Mouse (Mus musculus): ENCODE results near the gene Vps35l. TPM values are rescaled to one million over a fixed set of nuclear protein-coding genes. Genes with fewer than 3 reads are reported as not detected.

Gene Vps35l
- total RNA-seq, 1 experiment from 2014 or later: 76.6 TPM

DNA sequence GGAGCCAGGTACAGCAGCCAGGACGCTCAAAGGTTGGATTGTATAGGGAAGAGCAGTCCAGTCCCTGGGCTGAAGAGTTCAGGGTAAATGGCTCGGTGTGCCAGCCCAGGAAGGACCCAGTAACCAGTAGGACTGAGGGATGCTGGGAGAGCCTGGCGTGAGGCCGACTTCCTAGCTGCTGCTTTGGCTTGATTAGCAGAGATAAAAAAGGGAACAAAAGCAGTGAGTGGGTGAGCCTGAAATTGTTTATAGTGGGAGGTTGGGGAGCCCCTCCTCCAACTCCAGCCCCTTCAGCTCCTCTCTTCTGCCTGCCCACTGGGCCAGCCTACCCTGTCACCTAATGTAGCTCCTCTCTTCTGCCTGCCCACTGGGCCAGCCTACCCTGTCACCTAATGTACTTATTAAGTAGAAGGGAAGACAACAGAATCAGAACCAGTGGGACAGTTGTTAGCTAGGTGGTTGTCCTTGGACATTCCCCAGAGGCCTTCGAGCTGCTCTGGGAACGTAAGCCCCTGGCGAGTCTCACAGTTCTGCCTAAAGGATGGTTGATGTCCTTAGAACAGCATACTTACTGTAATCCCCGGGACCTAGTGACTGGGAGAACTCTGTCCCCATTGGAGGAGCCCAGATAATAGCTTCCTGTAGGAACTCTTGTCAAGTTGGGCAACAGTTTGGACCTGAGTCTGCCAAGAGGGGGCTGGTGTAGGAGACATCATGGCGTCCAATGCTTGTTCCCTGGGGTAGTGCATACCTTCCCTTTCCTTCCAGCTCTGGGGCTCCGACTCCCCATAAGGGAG is 37.8 kb downstream of the Vps35l start:
- no peak for DNase-seq

- no peak for DNase-seq
Measured at GRCm38 (mm10) chr7:118778561-118778960, 38.5 kb downstream of the Vps35l start.

- DNase-seq: no peak
Measured at GRCm38 (mm10) chr7:118783305-118784001, 43.4 kb downstream of the Vps35l start.

DNA sequence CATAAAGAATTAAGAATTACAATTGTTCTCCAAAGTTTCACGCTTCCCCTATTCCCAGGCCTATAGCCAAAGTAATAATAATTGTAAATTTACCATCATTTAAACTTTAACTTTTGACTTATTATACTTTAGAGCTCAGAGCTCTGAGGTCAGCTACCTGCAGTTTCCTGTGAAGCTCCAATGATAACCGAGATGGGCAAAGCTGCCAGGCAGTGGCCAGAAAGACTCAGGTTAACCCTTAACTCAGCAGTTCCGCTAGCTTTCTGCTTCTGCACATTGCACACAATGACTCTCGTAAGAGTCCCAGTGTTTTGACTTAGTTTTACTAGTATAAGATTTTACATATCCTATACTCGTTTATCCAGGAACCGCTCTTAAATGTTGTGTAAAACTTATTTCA is 46.1 kb downstream of the Vps35l start:
- DNase-seq: no peak

DNA sequence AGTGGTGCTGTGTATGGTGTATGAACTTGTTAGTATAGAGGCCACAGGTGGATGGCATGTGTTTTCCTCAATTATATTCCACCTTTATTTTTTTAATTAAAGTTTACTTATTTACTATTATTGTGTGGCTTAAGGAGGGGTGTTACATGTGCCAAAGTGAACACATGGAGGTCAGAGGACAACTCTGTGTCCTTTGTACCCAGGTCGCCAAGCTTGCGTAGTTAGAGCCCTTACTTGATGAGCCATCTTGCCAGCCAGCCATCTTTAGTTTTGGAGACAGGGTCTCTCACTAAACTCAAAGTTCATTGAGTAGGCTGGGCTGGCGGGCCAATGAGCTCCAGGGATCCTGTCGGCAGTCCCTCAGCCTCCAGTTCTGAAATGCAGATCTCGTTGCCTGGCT is 47.3 kb downstream of the Vps35l start:
- DNase-seq: no peak

GRCm38 (mm10) chr7:118788481-118788880 is 48.5 kb downstream of the Vps35l start:
- DNase-seq: peak; percentile 37

DNA sequence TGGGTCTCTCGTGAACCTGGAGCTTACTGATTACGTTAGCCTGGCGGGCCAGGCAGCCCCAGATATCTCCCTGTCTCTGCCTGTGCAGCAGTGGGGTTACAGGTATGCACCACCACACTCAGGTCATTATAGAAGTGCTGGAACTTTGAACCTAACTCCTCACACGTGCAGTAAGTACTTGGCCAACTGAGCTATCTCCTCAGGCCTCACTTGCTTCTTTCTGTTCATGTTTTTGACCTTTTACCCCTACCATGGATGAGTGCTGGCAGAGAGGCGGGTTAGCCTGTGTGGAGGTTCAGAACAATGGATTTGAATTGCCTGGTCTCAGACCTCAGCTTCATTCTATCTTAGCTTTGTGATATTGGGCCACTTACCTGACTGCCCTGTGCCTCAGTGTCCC is 50.3 kb downstream of the Vps35l start:
- no peak for DNase-seq

DNA sequence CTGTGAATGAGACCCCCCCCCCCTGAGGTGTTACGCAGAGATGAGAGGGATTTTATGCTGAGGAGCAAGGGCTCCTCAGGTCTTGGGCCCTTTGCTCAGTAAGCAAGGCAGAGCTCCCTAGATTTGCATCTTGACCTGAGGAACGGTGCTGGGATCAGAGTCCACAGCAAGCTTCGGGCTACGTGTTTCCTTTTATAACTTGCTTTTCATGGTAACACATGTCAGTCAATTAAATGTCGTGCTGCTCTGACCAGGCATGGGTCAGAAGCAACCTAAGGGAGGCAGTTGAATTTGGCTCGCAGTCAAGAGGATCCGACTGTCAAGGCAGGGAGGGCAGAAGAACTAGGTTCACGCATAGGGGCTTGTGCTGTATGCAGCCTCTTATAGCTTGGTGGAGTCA is 53.9 kb downstream of the Vps35l start:
- no peak for DNase-seq

GRCm38 (mm10) chr7:118795779-118796178 is 55.8 kb downstream of the Vps35l start:
- DNase-seq: no peak

DNA sequence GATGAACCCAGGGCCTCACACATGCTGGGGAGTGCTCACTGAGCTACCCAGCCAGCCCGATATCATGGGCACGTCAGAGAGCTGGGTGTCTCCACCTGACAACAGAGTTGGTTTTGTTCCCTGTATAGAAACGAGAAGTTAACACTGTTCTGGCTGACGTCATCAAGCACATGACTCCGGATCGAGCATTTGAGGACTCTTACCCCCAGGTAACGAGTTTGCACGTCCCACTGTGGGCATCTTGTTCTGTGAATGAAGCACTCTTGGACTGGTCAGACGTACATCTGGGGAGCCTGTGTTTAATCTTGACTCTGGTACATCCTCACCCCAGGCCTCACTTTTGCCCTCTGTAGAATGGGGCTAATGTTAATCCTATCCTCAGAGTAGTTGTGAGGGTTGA is 56.8 kb downstream of the Vps35l start:
- no peak for DNase-seq

GRCm38 (mm10) chr7:118797600-118797999 is 57.6 kb downstream of the Vps35l start:
- DNase-seq: no peak

DNA sequence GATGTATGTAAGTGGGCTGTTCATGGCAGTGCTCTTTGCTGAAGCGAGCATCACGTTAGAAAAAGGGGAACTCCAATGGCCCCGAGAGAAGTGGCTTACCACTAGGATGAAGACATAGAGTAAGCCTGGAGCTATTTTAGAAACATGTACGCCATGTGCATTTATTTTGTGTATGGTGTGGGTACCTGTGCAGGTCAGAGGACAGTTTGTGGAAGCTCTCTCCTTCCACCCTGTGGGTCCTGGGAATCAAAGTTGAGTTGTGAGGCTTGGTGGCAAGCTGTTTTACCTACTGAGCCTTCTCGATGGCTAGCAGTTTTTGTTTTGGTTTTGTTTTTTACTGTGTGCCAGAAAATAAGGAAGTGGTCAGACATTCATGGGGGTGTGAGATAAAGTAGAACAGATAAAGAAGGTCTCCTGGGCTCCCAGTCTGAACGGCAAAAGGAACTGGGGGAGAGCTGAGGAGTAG is 58.1 kb downstream of the Vps35l start:
- no peak for DNase-seq

GRCm38 (mm10) chr7:118800112-118800734 is 60.2 kb downstream of the Vps35l start:
- DNase-seq: no peak

GRCm38 (mm10) chr7:118801791-118802190 is 61.8 kb downstream of the Vps35l start:
- no peak for DNase-seq

GRCm38 (mm10) chr7:118803425-118803824 is 63.4 kb downstream of the Vps35l start:
- no peak for DNase-seq

DNA sequence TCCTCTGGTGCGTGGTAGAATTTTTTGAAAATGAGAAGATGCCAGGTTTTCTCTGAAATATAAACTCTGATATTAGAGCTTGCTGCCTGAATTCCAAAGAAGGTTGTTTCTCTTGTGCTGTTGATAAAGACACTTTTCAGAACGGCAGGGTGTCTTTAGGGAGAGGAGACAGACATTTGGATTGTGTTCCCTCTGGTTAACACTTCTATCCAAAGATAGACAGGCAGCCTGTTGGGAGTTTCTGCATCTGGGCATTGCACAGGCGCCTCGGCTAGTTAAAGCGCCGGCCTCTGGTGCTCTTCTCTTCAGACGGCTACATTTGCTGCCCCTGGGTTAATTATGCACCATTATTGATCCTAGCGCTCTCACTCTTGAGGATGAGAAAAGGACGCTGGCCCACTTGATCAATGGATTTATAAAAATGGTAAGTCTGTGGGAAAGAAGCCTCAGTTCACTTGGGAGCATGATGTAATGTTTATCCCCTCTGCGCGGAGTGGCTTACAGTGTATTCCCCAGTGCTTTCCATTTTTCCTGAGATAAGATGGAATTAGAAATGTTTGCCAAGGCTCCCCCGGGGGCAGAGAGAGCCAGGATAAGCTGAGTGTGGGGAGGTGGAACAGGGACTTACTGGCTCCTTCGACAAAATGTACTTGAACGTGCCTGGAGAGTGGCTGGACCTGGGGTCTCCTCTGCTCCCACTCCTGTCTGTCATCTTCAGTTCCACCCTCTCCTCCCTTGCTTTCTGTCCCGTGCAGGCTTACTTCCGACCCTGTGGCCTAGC is 66.8 kb downstream of the Vps35l start:
- no peak for DNase-seq

DNA sequence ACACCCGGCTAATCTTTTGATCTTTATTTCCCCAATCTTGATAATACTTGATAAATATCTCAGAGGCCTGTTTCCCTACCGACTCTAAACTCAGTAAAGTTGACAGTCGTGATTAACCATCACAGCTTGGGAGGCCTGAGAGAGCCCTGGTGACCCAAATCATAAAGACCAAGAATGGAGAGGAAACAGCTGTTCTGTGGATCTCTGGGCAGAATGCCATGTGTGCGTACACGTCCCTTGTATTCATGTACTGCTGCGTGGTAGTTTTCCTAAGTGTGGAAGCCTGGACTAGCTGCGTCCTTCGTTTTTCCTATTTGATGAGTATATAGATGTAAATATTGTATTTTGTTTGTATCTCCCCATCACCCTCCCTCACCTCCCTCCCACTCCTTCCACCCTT is 67.9 kb downstream of the Vps35l start:
- DNase-seq: no peak

- DNase-seq: no peak
Measured at GRCm38 (mm10) chr7:118811407-118812106, 71.5 kb downstream of the Vps35l start.

- no peak for DNase-seq
Measured at GRCm38 (mm10) chr7:118813592-118813991, 73.6 kb downstream of the Vps35l start.

GRCm38 (mm10) chr7:118816275-118816674 is 76.2 kb downstream of the Vps35l start:
- no peak for DNase-seq

- no peak for DNase-seq
Measured at GRCm38 (mm10) chr7:118817741-118818140, 77.7 kb downstream of the Vps35l start.

DNA sequence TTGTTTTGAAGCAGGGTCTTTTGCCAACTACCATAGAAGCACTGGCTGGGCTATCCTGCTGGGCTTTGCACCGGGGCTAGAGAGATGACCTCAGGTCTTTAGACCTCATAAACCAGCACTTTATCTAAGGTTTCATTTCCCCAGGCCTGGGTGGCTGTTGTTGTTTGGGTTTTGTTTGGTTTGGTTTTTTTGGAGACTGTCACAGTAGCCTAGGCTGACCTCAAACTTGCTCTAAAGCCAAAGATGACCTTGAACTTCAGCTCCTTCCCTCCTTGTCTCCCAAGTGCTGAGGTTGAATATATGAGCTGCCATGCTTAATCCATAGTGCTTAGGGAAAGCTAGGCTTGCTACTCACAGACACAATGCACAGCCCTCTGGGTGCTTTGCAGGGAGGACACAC is 79.6 kb downstream of the Vps35l start:
- no peak for DNase-seq

All from adrenal gland, postnatal 25 days (tissue).